Mouse (Mus musculus) kidney, adult 11 months (tissue): ENCODE measurements at regions not wholly inside any gene's neighbourhood (a gene's known extent, or its start where the extent isn't known, plus 50 kb on each side); places are given as distances from the start of the nearest gene placed in this dataset.

Experiments used
- DNase-seq: peaks from one replicate; pipeline ENCODE4 v3.0.0; 2022

- no peak for DNase-seq
These were observed 359.6 kb upstream of the Nr3c2 start for GRCm38 (mm10) chr8:76539638-76540037.

GRCm38 (mm10) chr8:76540611-76541010 is 358.6 kb upstream of the Nr3c2 start:
- no peak for DNase-seq

- no peak for DNase-seq
These were observed 347.6 kb upstream of the Nr3c2 start for GRCm38 (mm10) chr8:76551681-76552080.

GRCm38 (mm10) chr8:76601566-76601965 is 297.7 kb upstream of the Nr3c2 start:
- DNase-seq: no peak

- DNase-seq: no peak
These were observed 280.5 kb upstream of the Nr3c2 start for GRCm38 (mm10) chr8:76618721-76619120.

GRCm38 (mm10) chr8:76620853-76621252 is 278.4 kb upstream of the Nr3c2 start:
- no peak for DNase-seq

- no peak for DNase-seq
These were observed 266.2 kb upstream of the Nr3c2 start for GRCm38 (mm10) chr8:76633086-76633485.
